Mouse (Mus musculus): ENCODE results near the gene Isg20l2. TPM values are rescaled to one million over a fixed set of nuclear protein-coding genes. Genes with fewer than 3 reads are reported as not detected.

The Isg20l2 gene
- polyA plus RNA-seq, 1 experiment from 2014 or later = 30.5 TPM

DNA sequence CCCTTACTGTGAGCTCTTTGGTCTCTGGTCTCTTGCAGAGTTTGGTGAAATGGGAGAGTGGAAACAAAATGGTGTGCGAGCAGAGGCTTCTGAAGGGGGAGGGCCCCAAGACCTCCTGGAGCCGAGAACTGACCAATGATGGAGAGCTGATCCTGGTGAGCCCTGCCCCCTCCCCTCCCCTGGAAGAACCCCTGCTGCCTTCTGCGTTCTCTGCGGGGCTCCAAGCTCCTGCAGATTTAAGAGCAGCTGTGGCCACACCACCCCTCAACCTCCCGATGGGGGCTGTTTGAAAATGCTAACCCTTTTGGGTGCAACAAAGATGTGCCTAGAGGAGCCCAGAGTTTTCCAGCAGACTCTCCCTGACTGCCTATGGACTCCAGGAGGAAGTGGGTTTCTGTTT is 22.3 kb downstream of the Isg20l2 start:
- ATAC-seq (replicated peaks) = peak; percentile 53; the same call in 1 of the 2 replicates
- H3K4me1 ChIP-seq = peaks cover 46% of the 10 kb centered on the region
- no peaks in the 10 kb centered on the region for H3K36me3 ChIP-seq (replicated peaks)
- H3K4me3 ChIP-seq = peak overlapping the region; percentile 8; the same call in 1 of the 2 replicates
- peak overlapping the region; percentile 34 for H3K4me2 ChIP-seq
- H3K9me3 ChIP-seq = no peaks in the 10 kb centered on the region
- 2% methylated on average over 5 of the region's 5 CpGs for WGBS
- H3K27ac ChIP-seq = no peak overlapping the region; the same call in 1 of the 2 replicates
- H3K27me3 ChIP-seq (replicated peaks) = no peaks in the 10 kb centered on the region
- no peak overlapping the region for H3K9ac ChIP-seq

DNA sequence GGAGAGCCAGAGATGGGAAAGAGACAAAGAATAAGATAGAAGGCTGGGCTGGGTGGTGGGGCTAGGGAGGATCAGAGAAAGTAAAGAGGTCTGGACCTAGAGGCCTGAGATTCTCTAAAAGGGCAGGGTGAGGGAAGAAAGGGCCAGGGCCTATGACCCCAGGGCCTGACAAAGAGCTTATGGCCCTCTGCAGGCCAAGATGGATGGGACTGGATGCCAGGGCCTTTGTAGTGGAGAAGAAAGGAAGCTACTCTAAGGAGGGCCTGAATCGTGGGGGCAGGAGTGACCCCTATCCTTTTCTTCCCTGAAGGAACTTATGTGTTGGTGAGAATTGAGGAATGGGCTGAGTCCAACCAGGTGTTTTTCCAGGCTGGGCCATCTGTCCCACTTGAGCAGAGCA is 27.9 kb downstream of the Isg20l2 start:
- no peaks in the 10 kb centered on the region for H3K9me3 ChIP-seq
- WGBS = 14% methylated on average over 1 of the region's 1 CpGs
- H3K4me3 ChIP-seq = no peak overlapping the region
- H3K9ac ChIP-seq = no peak overlapping the region
- H3K4me2 ChIP-seq = no peak overlapping the region
- H3K27me3 ChIP-seq (replicated peaks) = no peaks in the 10 kb centered on the region
- ATAC-seq (replicated peaks) = no peak
- H3K4me1 ChIP-seq = peaks cover 14% of the 10 kb centered on the region
- H3K36me3 ChIP-seq (replicated peaks) = no peaks in the 10 kb centered on the region
- H3K27ac ChIP-seq = no peak overlapping the region

DNA sequence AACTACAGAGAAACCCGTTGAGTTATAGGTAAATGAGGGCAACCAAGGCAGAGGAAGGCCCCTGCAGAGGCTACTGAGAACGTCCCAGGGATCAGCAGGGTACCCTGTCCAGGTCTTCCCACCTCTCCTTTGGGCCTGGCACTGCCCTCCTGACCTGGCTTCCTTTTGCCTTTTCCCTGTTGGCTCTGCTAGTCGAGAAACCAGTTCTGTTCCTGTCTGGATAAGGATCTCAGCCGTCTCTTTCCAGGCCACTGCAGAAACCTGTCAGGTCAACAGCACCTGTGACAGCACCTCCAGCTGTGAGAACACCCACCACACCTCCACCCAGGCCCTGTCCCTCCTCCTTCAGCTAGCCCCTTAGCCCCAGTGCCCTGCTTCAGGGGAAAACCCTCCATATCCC is 28.4 kb downstream of the Isg20l2 start:
- Histone ChIP-seq H3K27me3 (replicated peaks) (no peaks in the 10 kb centered on the region), H3K4me1 (peaks cover 14% of the 10 kb centered on the region), H3K36me3 (replicated peaks) (no peaks in the 10 kb centered on the region), H3K9ac (no peak overlapping the region), H3K9me3 (no peaks in the 10 kb centered on the region), H3K4me2 (no peak overlapping the region), H3K4me3 (no peak overlapping the region), H3K27ac (no peak overlapping the region)
- WGBS = 27% methylated on average over 4 of the region's 4 CpGs
- ATAC-seq (replicated peaks) = no peak

DNA sequence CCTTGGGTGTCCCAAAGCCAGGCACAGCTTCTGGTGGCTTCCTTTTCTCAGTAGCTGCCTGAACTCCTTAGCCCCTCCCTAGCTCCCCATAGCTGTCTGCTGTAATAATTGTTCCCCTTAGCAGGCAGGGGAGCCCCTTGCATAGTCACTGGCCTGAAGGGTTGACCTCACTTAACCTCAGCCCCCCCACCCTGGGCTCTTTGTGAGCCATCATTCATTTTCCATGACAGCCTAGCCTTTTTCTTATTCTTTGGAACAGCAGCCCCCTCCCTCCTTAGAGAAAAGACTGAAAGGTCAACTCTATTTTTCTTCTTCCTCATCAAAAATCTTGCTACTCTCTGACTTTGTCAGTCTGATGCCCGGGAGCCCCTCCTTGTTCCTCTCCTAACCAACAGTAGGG is 28.9 kb downstream of the Isg20l2 start:
- Histone ChIP-seq H3K27me3 (replicated peaks) (no peaks in the 10 kb centered on the region), H3K4me2 (no peak overlapping the region), H3K27ac (no peak overlapping the region), H3K9me3 (no peaks in the 10 kb centered on the region), H3K4me1 (peaks cover 14% of the 10 kb centered on the region), H3K36me3 (replicated peaks) (no peaks in the 10 kb centered on the region), H3K9ac (no peak overlapping the region), H3K4me3 (no peak overlapping the region)
- 24% methylated on average over 1 of the region's 1 CpGs for WGBS
- ATAC-seq (replicated peaks) = no peak

DNA sequence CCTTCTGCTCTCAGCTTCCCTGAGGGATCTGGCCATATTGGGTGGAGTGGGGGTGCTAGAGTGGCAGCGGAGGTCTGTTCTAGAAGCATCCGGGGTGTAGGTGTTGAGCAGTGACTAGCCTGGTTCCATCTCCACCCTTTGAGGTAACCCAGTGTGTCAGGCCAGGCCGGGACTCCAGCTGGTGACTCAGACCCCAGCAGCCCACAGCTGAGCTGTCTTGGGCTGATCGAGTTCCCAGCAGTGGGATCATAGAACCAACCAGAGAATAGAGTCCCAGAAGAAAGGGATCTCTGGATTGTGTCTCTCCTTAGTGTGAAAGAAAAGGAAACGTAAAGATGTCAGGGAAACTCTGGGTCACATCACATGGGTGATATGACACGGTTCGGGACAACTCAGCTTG is 29.3 kb downstream of the Isg20l2 start:
- Histone ChIP-seq H3K9ac (no peak overlapping the region), H3K27me3 (replicated peaks) (no peaks in the 10 kb centered on the region), H3K9me3 (no peaks in the 10 kb centered on the region), H3K4me1 (peaks cover 14% of the 10 kb centered on the region), H3K36me3 (replicated peaks) (no peaks in the 10 kb centered on the region), H3K4me2 (no peak overlapping the region), H3K27ac (no peak overlapping the region), H3K4me3 (no peak overlapping the region)
- no peak for ATAC-seq (replicated peaks)
- WGBS = 75% methylated on average over 7 of the region's 7 CpGs

DNA sequence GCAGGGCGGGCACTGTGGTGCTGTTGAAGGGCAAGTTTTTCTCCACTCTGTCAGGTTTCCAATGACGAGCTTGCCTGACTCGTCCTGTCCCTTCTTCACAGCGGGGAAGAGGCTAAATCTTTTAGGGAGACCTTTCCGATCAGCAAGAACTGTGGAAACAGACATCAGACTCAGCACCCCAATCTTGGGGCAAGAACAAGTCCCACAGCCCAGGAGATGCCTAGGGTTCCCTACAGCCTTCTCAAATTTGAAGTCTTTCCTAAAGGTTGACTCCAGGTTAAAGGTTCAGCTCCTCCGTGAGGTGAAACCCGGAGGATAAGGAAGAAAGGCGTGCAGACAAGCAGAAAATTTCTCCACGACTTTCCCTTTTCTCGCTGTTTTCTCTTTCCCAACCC is 30.1 kb downstream of the Isg20l2 start:
- peak overlapping the region; percentile 78 for H3K4me2 ChIP-seq
- peak overlapping the region; percentile 46 for H3K4me3 ChIP-seq
- ATAC-seq (replicated peaks) = no peak
- 5% methylated on average over 10 of the region's 10 CpGs for WGBS
- H3K27ac ChIP-seq = peak overlapping the region; percentile 87
- H3K4me1 ChIP-seq = peaks cover 14% of the 10 kb centered on the region
- H3K27me3 ChIP-seq (replicated peaks) = no peaks in the 10 kb centered on the region
- peak overlapping the region; percentile 56; the same call in 1 of the 2 replicates for H3K9ac ChIP-seq
- H3K9me3 ChIP-seq = no peaks in the 10 kb centered on the region
- no peaks in the 10 kb centered on the region for H3K36me3 ChIP-seq (replicated peaks)

DNA sequence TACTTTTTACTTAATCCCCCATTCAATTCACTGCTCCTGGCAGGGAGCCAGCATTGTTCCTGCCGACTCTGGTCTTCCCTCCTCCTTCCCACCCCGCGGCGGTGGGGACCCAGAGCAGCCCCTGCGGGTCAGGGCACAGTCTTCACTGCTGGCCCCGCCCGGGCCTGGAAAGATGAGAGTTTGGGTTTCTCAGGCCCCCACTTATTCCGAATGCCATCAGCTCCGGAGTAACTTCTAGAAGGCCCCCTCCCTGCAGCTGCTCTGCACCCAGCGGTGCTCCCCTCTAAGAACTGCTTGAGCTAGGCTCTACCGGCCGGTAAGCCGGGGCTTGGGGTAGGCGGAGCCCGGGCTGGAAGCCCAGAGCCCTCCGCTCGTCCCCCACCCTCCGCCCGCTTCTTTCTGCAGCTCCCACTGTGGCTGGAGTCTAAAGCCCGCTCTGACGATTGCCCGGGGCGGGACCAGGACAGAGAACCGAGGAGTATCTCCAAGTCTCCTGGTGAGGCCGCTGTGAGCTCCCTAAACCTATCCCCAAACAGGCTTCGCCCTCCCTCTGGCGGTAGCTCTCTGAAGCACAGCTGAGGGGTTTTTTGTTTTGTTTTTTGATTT is 30.6 kb downstream of the Isg20l2 start:
- under 1% methylated on average over 27 of the region's 27 CpGs for WGBS
- Histone ChIP-seq H3K27ac (peak overlapping the region; percentile 87), H3K4me1 (peaks cover 14% of the 10 kb centered on the region), H3K36me3 (replicated peaks) (no peaks in the 10 kb centered on the region), H3K9ac (peak overlapping the region; percentile 56), H3K4me3 (peak overlapping the region; percentile 46), H3K27me3 (replicated peaks) (no peaks in the 10 kb centered on the region), H3K9me3 (no peaks in the 10 kb centered on the region), H3K4me2 (peak overlapping the region; percentile 78)
- peak; percentile 97 for ATAC-seq (replicated peaks)

DNA sequence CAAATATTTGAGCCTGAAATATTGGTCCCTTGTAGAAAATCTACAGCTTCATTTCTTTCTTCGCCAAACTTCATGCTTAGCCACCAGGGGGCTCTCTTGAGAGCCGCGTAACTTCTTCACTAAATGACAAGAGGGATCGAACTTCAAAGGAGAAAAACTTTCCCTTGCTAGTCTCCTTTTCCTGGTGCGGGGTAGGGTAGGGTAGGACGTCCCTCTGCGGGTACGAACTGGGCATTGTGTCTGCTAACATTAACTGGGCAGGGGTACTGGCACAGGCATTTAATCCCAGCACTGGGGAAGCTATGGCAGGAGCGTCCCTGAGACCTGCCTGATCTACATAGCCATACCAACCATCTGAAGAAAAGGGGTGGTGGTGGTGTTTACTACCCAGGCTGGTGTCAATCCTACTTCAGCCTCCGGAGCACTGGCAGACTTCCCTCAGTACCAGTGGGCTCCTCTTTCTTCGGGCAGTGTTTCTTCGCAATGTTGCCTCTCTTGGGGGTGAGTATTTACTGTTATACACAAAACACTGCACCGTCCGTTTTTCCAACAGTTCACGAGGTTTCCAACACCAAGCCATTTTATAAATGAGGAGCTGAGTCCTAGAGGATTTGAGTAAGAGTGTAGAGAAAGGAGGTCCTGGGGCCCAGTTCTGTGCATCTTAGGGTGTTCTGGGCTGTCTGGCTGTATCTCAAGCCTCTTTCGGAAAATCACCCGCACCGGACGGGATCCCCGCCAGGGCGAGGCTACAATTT is 40.2 kb downstream of the Isg20l2 start:
- H3K9me3 ChIP-seq = no peaks in the 10 kb centered on the region
- H3K36me3 ChIP-seq (replicated peaks) = no peaks in the 10 kb centered on the region
- H3K4me3 ChIP-seq = peak overlapping the region; percentile 51
- H3K27me3 ChIP-seq (replicated peaks) = 0 out of 2 replicates have a peak, but pooled peaks cover 4% of the 10 kb centered on the region
- peak; percentile 14; the same call in 1 of the 2 replicates for ATAC-seq (replicated peaks)
- H3K27ac ChIP-seq = peak overlapping the region; percentile 17
- peaks cover 46% of the 10 kb centered on the region for H3K4me1 ChIP-seq
- no peak overlapping the region for H3K9ac ChIP-seq
- under 1% methylated on average over 21 of the region's 21 CpGs for WGBS
- H3K4me2 ChIP-seq = peak overlapping the region; percentile 93

DNA sequence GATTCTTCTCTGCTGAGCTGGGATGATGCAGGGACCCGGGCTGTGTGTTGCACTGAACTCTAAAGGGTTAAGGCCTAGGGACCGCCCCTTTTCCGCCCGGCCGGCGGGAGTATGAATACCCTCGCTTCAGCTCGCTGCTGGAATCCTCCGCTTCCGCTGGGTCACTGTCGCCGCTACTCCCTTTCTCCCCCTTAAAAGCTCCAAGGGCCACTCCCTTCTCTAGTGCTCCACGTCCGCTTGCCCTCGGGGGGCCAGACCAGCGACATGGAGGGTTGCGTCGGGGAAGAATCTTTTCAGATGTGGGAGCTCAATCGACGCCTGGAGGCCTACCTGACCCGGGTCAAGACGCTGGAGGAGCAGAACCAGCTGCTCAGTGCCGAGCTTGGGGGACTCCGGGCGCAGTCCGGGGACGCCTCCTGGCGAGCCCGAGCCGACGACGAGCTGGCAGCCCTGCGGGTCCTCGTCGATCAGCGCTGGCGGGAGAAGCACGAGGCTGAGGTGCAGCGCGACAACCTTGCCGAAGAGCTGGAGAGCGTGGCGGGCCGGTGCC is 40.9 kb downstream of the Isg20l2 start, which contains the start of gene Nes:
Gene Nes, plus strand, starts transcription at position 140 of the 550 bp plus-strand sequence.
- Histone ChIP-seq H3K27me3 (replicated peaks) (0 out of 2 replicates have a peak, but pooled peaks cover 4% of the 10 kb centered on the region), H3K4me2 (peak within 1 kb of the TSS; percentile 93), H3K9me3 (no peaks in the 10 kb centered on the region), H3K27ac (peak within 1 kb of the TSS; percentile 66), H3K4me3 (peak within 1 kb of the TSS; percentile 51), H3K4me1 (peaks cover 46% of the 10 kb centered on the region), H3K9ac (peak within 1 kb of the TSS; percentile 52), H3K36me3 (replicated peaks) (no peaks in the 10 kb centered on the region)
- ATAC-seq (replicated peaks) = peak; percentile 75
- WGBS = under 1% methylated on average over 44 of the region's 44 CpGs

DNA sequence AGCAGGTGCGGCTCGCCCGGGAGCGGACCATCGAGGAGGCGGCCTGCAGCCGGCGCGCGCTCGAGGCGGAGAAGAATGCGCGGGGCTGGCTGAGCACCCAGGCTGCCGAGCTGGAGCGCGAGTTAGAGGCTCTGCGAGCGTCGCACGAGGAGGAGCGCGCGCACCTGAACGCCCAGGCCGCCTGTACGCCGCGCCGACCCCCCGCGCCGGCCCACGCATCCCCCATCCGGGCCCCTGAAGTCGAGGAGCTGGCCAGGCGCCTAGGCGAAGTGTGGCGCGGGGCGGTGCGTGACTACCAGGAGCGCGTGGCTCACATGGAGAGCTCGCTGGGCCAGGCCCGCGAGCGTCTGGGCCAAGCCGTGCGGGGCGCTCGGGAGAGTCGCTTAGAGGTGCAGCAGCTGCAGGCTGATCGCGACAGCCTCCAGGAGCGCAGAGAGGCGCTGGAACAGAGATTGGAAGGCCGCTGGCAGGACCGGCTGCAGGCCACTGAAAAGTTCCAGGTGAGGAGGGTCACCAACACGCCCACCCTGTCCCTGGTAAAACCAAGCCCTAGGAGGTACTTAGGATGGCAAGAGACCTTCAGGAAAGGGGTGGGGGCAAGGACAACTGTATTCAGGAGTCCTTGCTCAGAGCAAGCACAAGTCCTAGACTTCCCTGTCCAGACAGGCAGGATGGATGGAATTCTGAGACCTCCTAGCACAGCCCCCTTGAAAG is 41.5 kb downstream of the Isg20l2 start:
- peak; percentile 46; the same call in 1 of the 2 replicates for ATAC-seq (replicated peaks)
- under 1% methylated on average over 47 of the region's 60 CpGs for WGBS
- Histone ChIP-seq H3K9me3 (no peaks in the 10 kb centered on the region), H3K27ac (peak overlapping the region; percentile 66), H3K9ac (peak overlapping the region; percentile 52), H3K4me1 (peaks cover 46% of the 10 kb centered on the region), H3K27me3 (replicated peaks) (0 out of 2 replicates have a peak, but pooled peaks cover 4% of the 10 kb centered on the region), H3K36me3 (replicated peaks) (no peaks in the 10 kb centered on the region), H3K4me2 (peak overlapping the region; percentile 93), H3K4me3 (peak overlapping the region; percentile 51)

DNA sequence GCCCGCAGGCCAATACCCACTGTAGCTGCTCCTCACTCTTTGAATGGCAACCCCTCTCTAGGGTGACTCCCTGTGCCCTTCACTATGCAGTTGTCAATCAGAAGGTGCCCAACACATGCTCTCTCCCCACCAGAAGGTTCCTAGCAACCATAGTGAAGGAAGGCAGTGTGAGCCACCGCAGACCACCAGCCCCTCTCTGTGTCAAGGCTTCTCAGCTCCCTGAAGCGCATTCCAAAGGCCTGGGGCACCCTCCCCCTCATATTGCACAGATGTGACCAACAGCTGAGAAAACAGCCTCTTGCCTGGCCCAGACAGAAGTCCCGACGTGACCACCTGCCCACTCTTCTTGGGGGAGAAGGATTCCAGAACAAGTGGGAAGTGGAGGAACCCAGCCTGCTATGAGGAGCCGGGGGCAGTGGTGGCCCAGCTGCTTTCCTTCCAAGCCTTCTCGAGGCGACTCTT is 42.1 kb downstream of the Isg20l2 start:
- Histone ChIP-seq H3K9ac (no peak overlapping the region; the same call in 1 of the 2 replicates), H3K4me1 (peaks cover 46% of the 10 kb centered on the region), H3K9me3 (no peaks in the 10 kb centered on the region), H3K27ac (peak overlapping the region; percentile 66), H3K27me3 (replicated peaks) (0 out of 2 replicates have a peak, but pooled peaks cover 4% of the 10 kb centered on the region), H3K4me2 (peak overlapping the region; percentile 93), H3K36me3 (replicated peaks) (no peaks in the 10 kb centered on the region), H3K4me3 (peak overlapping the region; percentile 51)
- peak; percentile 46 for ATAC-seq (replicated peaks)
- 5% methylated on average over 8 of the region's 8 CpGs for WGBS
